Mouse (Mus musculus): ENCODE data around the gene Ghr.

Gene Ghr

DNA sequence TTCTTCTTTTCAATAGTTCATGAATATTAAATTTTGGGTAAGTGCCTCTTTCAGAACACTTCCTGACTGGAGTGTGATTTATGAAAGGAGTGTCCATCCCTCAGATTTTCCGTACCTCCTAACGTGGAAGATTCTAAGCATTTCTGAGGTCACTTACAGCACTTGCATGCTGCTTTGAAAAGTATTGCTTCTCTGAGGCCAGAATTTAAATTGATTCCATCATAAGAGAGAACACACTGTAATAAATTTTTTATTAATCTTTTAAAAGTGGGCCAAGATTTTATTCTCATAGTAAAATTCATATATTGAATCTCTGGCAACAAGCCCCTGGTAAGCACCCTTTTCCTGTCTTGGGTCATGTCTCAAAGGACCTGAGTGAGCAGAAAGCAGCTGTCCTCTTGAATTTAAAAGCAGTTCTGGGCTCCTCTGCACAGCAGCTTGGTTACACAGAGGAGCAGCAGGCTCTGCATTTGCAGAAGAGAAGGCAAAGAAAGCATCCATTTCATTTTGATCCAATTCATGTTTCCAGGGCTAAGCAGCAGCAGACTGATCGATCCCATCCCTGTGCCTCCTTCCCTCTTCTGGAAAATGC lies 46.9 kb downstream of the Ghr start:
- DNase-seq (ENCODE audit: low spot score in 2 of 2), result no peak

DNA sequence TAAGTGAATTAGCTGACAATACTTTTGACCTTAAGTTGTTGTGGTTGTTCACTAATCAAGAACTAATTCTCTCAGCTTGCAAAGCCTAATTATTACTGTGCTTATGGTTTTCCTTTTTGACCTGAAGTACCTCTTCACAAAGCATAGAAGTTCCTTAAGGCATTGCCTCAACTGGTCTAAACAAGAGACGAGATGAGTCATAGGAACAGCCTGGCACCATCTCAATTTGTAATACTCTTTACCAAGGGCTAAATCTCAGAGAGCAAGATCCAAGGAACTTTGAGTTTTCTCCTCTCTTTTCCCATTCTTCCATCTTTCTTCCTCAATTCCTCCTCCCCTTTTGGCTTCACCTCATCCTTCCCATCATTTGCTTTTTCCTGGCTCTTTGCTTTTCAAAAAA lies 69.3 kb downstream of the Ghr start:
- DNase-seq (ENCODE audit: low spot score in 2 of 2), result no peak

DNA sequence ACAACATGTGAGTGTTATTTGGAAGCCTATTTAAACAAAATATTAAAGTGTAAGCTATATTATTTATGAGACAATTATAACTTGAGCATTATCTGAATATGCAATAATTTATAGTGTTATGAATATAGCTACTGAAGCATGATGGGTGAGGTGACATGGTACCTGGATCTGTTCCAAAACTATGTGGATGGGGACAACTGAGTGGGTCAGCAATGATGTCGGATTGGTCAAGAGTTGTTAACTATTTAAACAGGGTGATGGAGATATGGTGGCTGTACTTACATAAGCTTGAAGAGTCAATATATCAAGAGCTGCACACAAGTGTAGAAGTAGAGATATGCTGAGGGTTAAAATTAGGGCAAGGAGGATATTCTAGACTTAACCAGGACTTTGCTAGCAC lies 70.9 kb downstream of the Ghr start:
- no peak for DNase-seq (ENCODE audit: low spot score in 2 of 2)

DNA sequence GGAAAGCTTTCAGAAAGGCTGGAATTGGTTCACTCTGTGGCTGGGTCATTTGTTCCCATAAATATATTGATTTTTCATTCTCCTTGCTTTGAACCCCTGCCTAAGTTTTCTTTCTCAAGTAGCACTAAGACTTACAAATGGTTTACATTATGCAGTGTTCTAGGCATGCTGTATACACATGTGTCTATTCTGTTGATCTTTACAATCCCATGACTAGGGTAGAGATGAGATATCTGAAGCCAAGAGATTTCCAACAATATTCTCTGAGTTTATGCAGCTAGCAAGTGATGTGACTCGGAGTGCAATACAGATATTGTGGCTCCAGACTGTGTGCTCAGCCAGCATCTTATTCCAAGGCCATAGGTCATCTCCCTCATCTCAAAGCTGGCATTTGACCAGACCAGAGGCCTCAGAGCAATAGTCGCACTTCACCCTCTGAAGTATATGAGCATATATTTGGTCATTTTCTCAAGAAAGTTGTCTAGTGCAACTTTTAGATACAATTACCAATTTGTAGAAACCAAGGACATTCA lies 71.6 kb downstream of the Ghr start:
- DNase-seq (ENCODE audit: low spot score in 2 of 2), result no peak

DNA sequence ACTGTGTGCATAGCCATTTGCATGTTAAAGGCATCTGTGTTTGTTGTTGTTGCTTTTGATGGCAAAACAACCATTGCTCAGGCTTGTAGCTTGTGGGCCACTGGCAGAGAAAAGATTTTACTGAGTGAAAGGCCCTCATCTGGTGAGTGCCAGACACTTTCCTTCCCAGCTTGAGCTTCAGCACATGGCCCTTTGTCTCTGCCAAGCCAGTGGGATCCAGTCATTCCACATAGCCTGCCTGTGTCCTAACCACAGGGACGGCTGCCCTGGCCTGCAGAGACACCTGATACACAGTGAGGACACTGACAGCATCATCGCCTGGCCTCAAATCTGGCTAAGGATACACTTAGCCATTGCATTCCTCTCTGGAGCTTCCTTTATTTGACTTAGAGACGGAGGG lies 74.2 kb downstream of the Ghr start:
- no peak for DNase-seq (ENCODE audit: low spot score in 2 of 2)

DNA sequence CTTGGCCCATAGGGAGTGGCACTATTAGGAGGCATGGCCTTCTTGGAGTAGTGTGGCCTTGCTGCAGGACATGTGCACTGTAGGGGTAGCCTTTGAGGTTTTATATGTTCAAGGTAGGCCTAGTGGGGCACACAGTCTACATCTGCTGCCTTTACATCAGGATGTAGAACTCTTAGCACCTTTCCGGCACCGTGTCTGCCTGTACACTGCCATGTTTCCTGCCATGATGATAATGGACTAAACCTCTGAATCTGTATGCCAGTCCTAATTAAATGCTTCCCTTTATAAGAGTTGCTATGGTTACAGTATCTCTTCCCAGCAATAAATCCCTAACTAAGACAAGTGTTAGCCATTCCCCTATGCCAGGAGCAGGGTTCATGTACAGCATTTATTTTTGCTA lies 76.0 kb downstream of the Ghr start:
- DNase-seq (ENCODE audit: low spot score in 2 of 2), result no peak

DNA sequence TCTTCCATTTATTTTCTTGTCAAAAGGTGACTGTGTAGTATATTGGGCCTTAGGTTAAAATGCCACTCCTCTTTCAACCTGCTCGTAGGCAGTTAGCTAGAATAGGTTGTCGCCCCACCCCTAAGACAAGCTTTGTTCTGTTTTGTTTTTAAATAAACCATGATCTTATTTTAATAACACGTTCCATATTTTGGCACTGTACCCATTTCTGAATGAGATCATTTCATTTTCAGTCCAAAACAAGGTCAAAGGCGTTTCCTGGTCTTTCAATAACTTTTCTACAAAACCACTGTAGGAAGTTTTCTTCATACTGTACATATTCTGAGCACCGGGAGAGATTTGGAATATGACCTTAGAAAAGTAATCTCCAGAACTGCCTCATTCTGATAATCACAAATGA lies 78.6 kb downstream of the Ghr start:
- DNase-seq (ENCODE audit: low spot score in 2 of 2), result no peak

DNA sequence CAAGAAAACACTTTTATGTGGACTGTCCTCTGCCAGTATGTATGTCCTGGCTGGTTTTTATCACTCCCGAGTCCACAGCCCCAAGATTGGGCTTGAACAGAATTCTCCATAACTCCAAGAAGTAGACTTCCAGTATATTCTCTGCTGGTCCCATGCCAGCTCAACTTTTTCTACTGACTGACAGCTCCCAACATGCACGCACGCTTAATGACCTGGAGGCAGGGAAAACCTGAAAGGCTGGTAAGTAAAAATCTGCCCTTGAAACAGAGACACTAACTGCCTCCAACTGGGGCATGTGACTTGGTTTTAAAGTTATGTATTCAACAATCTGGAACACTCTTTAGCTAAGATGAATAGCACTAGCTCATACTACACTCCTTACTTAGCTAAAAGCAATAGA lies 81.6 kb downstream of the Ghr start:
- no peak for DNase-seq (ENCODE audit: low spot score in 2 of 2)

DNA sequence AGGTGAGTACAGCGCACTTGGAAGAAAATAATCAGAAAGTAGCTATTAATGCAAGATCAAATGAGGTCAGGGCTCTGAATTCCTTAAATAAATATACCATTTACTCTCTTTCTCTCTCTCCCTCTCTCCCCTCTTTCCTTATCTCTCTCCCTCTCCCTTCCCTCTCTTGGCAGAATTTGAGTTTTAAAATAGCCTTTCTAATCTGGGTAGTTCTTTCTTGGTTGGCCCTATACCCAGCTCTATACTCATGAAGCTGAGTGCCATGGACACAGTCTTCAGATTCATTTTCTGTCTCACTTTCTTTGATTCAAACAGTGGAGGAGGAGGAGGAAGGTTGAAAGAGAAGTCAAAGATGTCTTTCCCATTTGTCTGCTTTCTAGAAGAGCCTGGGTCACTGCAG lies 84.3 kb downstream of the Ghr start:
- no peak for DNase-seq (ENCODE audit: low spot score in 2 of 2)

DNA sequence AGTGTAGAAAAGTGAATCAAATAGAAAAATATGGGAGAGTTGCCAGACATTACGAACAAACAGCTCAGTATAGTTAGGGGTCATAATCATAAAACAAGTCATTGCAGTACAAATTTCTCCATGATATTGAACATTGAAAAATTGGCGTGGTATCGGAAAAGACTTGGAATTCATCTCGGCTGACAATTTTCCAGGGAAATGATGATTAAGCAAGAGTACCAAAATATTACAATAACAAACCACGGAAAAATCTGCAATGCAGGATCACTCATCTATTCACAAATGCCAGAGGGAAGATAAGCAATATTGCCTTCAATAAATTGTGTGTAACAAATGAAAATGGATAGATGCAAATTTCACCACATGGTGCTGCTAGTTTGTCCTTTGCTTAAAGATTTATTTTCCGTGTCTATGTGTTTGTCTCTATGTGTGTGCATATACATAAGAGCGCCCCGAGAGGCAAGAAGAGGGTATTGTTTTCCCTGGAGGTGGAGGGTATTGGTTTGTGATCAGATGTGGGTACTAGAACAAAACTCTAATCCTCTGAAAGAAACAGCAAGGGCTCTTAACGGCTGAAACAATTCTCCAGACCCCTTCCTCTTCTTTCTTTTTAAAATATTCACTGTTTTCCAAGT lies 85.2 kb downstream of the Ghr start:
- DNase-seq (ENCODE audit: low spot score in 2 of 2), result no peak

DNA sequence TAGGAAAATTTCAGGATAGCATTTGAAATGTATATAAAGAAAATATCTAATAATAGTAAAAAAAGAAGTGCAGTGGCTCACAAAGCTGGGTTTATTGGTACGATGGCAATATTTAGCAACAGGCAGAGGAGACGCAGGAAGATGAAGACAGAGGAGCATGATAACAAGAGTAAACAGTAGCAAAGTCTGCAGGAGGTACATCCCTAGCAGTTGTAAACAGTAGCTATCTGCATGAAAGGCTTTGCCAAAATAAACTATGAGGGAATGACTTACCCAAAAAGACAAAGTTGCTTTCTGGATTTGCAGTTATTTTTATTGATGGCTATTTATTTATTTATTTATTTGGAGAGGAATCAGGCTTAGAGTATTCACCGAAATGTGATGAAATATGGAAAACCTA lies 92.4 kb downstream of the Ghr start:
- no peak for DNase-seq (ENCODE audit: low spot score in 2 of 2)

DNA sequence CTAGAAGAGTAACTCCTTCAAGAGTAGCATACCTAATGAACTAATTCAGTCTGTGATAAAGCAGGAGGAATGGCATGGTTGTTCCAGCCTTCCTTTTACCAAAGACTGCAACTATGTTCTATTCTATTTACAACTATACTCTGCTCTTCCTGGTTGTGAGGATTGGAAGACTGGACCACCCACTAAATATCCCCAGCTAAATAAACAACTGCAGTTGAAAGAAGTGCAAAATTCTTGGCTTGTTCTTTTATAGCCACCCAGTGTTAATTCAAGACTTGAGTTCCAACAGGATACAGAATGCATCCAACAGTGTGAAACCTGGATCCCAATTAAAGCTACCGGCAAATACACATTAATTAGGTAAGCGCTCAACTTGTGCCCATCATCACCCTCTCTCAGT lies 93.3 kb downstream of the Ghr start:
- no peak for DNase-seq (ENCODE audit: low spot score in 2 of 2)

DNA sequence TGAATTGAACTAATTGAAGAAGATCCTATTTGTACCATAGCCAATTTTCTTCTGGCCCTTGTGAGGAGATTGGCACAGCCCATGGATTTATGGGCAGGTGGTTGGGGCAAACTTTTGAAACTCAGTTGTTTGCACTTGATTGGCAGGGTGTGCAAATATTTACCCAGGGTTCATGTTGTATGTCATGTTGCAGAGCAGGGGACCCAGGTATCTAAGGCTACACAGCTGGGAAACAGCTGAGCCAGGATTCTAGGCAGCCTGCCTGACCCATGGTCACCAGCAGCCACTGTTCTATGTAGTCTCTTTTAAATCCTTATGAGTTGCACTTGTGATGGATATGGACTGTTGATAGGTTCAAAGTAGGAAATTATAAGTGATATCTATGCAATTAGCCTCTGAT lies 94.1 kb downstream of the Ghr start:
- no peak for DNase-seq (ENCODE audit: low spot score in 2 of 2)

DNA sequence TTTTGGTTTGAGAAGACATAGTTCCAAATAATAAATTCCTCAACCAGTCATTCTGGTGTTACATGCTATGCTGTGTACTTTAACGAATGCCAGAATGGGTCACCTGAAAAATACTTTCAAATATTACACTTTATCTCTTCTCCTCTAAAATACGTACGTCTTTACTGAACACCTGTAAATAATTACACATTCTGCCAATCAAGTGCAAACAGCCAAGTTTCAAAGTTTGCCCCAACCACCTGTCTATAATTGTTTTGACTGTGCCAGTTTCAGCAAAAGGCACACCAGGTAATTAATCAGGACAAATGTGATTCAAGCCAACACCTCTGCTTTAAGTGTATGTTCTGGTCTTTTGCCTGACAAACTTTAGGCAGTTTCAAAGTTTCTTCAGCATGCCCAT lies 94.7 kb downstream of the Ghr start:
- no peak for DNase-seq (ENCODE audit: low spot score in 2 of 2)

DNA sequence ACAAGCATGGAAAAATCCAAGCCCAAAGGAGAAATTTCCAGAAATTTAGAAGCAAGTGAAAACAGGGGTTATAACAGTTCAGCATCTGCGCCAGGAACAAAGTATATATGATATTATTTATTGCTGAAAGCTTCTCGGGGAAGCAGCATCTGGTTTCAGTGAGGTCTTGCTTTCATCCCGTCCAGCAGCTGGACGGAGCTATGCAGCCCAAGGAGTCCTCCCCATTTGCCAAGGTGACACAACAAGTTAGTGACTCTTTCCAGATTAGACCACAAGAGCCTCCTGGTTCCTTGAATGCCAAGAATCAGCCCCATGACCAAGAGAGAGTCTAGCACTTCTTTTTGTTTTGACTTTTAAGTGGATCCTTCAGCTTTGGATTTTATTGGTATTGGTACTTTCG lies 96.6 kb downstream of the Ghr start:
- no peak for DNase-seq (ENCODE audit: low spot score in 2 of 2)

DNA sequence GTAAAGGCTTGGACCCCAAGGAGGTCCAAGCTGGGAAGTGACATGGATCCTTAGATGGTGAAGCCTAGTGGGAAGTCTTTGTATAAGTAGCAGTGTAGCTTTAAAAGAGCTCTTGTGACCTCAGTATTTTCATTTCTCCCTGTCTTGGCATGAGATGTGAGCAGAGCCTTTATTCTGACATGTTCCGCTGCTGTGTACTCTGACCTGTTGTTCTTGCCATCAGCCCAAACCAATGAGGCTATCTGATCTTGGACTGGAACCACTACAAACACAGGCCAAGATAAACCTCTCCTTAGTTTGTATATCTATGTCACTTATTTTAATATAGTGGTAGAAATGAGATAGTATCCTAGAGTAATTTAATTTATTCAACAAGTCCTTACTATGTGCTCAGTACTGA lies 97.9 kb downstream of the Ghr start:
- DNase-seq (ENCODE audit: low spot score in 2 of 2), result no peak

DNA sequence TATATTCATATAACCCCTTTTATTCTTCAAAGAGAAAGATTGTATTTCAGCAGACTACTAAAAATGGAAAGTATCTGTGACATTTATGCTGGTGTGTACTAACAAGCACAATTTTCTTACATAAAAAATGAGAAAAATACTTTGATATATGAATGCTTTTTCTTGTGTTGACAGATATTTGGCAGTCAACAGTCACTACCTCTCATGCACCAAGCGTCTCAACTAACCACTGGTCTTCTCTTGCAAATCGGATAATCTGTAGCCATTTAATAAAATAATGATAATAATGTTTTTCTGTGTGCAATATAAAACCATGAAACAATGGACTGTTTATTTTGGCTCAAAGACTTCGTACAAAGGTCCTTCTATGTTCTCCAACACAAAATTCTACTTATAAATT lies 99.8 kb downstream of the Ghr start:
- no peak for DNase-seq (ENCODE audit: low spot score in 2 of 2)

DNA sequence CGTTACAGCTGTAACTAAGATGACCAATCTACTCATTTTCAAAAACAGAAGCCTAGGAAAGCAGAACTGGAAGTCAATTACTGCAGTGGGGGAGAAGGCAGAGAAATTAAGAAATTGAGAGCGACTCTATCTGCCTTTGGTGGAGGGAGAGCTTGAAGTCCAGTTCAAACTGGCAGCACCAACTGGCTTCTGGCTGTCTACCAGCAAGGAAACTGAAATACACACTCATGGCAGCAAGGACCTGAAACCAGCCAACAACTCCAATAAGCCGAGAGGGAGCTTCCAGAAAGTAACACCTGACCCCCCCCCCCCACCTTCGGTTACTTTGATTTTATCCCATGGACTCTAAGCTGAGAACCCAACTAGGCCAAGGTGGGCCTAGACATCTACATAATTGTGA lies 114.1 kb downstream of the Ghr start:
- DNase-seq (ENCODE audit: low spot score in 2 of 2), result no peak

DNA sequence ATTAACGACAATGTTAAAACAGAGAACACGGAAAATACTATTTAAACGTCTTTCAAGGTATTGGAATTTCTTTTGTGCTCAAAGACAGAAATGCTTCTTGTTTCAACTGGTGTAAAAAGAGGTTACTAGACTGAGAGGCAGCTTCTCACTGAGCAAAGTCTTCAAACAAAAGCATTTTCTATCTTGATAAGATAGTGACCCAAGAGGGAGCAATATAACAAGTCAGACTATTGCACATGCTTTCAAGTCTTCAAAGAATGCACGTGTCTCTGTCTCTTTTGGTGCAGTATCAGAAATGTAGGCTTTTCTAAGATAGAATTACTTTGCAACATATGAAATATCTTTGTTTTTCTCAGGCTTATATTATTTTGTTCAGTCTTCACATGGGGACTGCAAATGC lies 116.7 kb downstream of the Ghr start:
- DNase-seq (ENCODE audit: low spot score in 2 of 2), result no peak

DNA sequence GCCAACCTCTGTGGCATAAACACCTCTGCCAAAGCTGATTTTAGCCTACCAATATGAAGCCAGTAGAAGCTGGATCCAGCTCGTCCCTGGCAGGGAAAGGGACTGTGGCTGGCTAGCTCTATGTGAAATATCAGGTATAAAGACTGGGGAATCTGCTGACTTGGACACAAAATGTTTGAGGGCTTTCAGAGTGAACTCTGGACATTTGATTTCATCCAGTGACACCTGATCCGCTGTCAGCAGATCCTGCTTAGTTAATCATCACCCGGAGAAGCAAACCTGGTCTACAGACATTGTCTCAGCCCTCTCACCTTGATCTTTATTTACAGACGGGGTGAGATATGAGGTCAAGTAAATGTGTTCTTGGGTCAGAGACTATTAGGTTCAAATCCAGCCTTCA lies 118.5 kb downstream of the Ghr start:
- DNase-seq (ENCODE audit: low spot score in 2 of 2), result no peak

DNA sequence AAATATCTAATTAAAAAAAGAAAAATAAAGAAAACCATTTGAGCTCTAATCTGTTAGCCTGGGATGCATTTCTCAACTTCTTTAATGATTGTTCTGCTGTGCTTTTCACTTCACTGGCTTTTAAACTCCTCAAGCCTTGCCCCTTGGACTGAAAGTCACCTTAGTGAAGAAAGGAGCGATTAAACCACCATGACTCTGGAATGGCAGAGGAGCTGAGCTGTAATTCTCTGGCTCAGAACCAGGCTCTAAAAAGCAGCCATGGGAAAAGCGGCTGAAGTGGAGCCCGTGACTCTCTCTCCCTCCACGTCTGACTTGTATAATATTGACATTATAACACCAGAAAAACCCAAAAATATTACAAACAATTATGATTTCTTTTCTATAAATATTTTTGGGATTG lies 126.7 kb downstream of the Ghr start:
- DNase-seq (ENCODE audit: low spot score in 2 of 2), result no peak

DNA sequence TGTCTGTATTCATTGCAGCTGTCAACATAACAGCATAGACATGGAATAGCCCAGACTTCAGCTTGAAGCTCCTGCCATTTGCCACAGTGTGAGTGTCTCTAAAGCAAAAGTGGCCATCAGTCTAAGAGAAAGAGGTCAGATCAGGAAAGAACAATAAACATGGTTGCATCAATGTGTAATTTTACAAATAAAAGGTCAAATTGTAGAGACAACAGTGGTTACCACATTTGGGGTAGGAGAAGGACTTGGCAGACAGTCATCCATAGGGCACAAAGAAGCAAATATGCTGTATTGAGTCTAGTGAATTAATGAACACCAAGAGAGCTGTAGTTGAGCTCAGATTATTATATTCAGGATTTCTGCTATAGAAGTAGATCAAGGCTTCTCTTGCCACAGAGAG lies 127.7 kb downstream of the Ghr start:
- no peak for DNase-seq (ENCODE audit: low spot score in 2 of 2)

DNA sequence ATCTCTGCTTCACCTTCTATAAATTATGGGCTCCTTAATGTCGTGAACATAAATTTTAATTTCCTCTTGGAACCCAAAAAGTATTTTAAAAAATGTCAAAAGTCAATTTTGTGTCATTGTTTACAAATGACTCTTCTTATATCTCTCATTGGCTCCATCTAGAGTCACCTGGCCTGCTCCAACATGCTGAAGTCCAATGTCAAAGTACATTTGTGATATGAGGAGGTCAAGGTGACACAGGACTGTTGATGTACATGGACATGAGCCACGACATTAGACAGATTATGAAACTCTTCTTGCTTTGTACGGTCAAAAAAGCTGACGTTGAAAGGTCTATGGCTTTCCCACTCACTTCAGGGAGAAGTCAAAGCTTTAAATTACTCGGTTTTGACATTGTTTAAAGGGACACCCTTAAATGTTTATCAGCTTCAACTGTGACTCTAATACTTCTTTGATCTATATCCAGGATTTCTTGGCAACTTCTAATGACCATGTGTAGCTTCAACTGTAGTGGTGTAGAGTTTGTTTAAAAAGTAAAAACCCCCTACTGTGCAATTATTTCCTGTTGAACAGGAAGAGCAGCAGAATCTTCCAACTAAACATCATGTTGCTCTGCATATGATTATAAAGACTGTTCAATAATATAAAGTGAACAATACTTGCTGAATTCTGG lies 131.1 kb downstream of the Ghr start:
- no peak for DNase-seq (ENCODE audit: low spot score in 2 of 2)
